ENCODE assay signal across 11 mouse cellular contexts in genomic region chr3:138783859-138784640, GRCm38 (mm10). TPM values are rescaled to one million over a fixed set of nuclear protein-coding genes. Genes with fewer than 3 reads are reported as not detected.
DNase-seq lines count a peak whose midpoint lies in the region; ATAC-seq and TF ChIP-seq lines count a peak whose summit lies in the region.
"Had no signal": no experiment of that assay in that cellular context is flagged by ENCODE, and none has a peak within 500 bp of the region (broad histone marks: within the 10 kb centered on the region; RNA-seq: fewer than 3 reads in every experiment).

No protein-coding gene starts in this region.

- ATAC-seq in lung, embryonic 14.5 days (ENCODE audit: insufficient read depth), result peak; percentile 16; the same call in 1 of the 2 replicates
- ATAC-seq in midbrain, embryonic 16.5 days, result peak; percentile 33
- ATAC-seq: intestine, postnatal 0 days had no signal

- peak; percentile 61 for DNase-seq in lung, embryonic 14.5 days
- DNase-seq in lung, adult 18-20 months, result no peak
- DNase-seq in cerebellum, adult 11 months, result peak; percentile 89
- peak; percentile 92 to 94 for DNase-seq in cerebellum, postnatal 25 days
- DNase-seq in kidney, postnatal 10 days, result no peak
- DNase-seq in kidney, postnatal 4 days, result no peak
- DNase-seq in kidney, adult 2 months, result no peak

- no peaks in the 10 kb centered on the region for H3K36me3 ChIP-seq in lung, embryonic 14.5 days (ENCODE audit: insufficient read depth)
- no peaks in the 10 kb centered on the region for H3K36me3 ChIP-seq in midbrain, embryonic 16.5 days (ENCODE audit: control insufficient read depth, insufficient read depth, low read length)
- no peaks in the 10 kb centered on the region for H3K36me3 ChIP-seq in kidney, adult 2 months (ENCODE audit: control insufficient read depth, insufficient read depth, low read length)
- H3K36me3 ChIP-seq: embryonic facial prominence, embryonic 13.5 days had no signal

- no peak overlapping the region for H3K4me3 ChIP-seq in lung, embryonic 14.5 days (ENCODE audit: low read depth, low read length)
- no peak overlapping the region for H3K4me3 ChIP-seq in midbrain, embryonic 16.5 days (ENCODE audit: low read depth, low read length)
- no peak overlapping the region for H3K4me3 ChIP-seq in kidney, adult 2 months (ENCODE audit: insufficient read depth, low read depth, low read length)
- H3K4me3 ChIP-seq: embryonic facial prominence, embryonic 13.5 days; megakaryocyte, embryonic 14.5 days had no signal

- no peak overlapping the region for H3K27ac ChIP-seq in lung, embryonic 14.5 days (ENCODE audit: low read depth)
- H3K27ac ChIP-seq in midbrain, embryonic 16.5 days (ENCODE audit: low read length), result no peak overlapping the region
- H3K27ac ChIP-seq in kidney, adult 2 months (ENCODE audit: insufficient read depth, low read depth, low read length), result no peak overlapping the region
- H3K27ac ChIP-seq: embryonic facial prominence, embryonic 13.5 days had no signal

- H3K4me1 ChIP-seq in lung, embryonic 14.5 days (ENCODE audit: insufficient read depth), result peaks cover 11% of the 10 kb centered on the region
- peaks cover 37% of the 10 kb centered on the region for H3K4me1 ChIP-seq in midbrain, embryonic 16.5 days (ENCODE audit: control insufficient read depth, insufficient read depth, low read length)
- no peaks in the 10 kb centered on the region for H3K4me1 ChIP-seq in kidney, adult 2 months (ENCODE audit: control insufficient read depth, insufficient read depth, low read length)
- H3K4me1 ChIP-seq: megakaryocyte, embryonic 14.5 days had no signal

- H3K9me3 ChIP-seq in lung, embryonic 14.5 days (ENCODE audit: low read depth, low read length), result no peaks in the 10 kb centered on the region
- no peaks in the 10 kb centered on the region for H3K9me3 ChIP-seq in midbrain, embryonic 16.5 days (replicated peaks; ENCODE audit: control insufficient read depth, low read length, poor library complexity, severe bottlenecking)
- H3K9me3 ChIP-seq: embryonic facial prominence, embryonic 13.5 days had no signal

- H3K9ac ChIP-seq in lung, embryonic 14.5 days, result no peak overlapping the region
- H3K9ac ChIP-seq in midbrain, embryonic 16.5 days (ENCODE audit: low read depth, low read length), result no peak overlapping the region
- H3K9ac ChIP-seq: embryonic facial prominence, embryonic 13.5 days had no signal

- no peak for TF ChIP-seq CTCF in lung, embryonic 14.5 days (IDR thresholded peaks at IDR 0.05; ENCODE audit: low read depth)
- no peak for TF ChIP-seq CTCF in kidney, adult 2 months (conservative IDR thresholded peaks at IDR 0.05; ENCODE audit: insufficient read depth, insufficient read length, low read depth, low read length)

- no peak overlapping the region for H3K4me2 ChIP-seq in lung, embryonic 14.5 days
- no peak overlapping the region for H3K4me2 ChIP-seq in midbrain, embryonic 16.5 days (ENCODE audit: low read length)
- H3K4me2 ChIP-seq: embryonic facial prominence, embryonic 13.5 days had no signal

- H3K27me3 ChIP-seq in lung, embryonic 14.5 days (ENCODE audit: insufficient read depth, low read length), result no peaks in the 10 kb centered on the region
- no peaks in the 10 kb centered on the region for H3K27me3 ChIP-seq in midbrain, embryonic 16.5 days (ENCODE audit: control insufficient read depth, insufficient read depth, low read depth, low read length)
- no peaks in the 10 kb centered on the region for H3K27me3 ChIP-seq in kidney, adult 2 months (replicated peaks; ENCODE audit: control insufficient read depth, insufficient read depth, low read length)
- H3K27me3 ChIP-seq: embryonic facial prominence, embryonic 13.5 days; megakaryocyte, embryonic 14.5 days had no signal

- 78% methylated on average over 19 of the region's 19 CpGs for WGBS in lung, embryonic 14.5 days
- WGBS in midbrain, embryonic 16.5 days, result 82% methylated on average over 19 of the region's 19 CpGs
- 81% methylated on average over 19 of the region's 19 CpGs for WGBS in kidney, adult 2 months

- TF ChIP-seq POLR2A in kidney, adult 2 months (IDR thresholded peaks at IDR 0.05; ENCODE audit: low read depth, low read length), result no peak

RNA-seq across cellular contexts. Expression of gene Tspan5, which starts 42.1 kb away (rescaled TPM):
- polyA plus RNA-seq in lung, embryonic 14.5 days (2014; fragmentation: Nextera tagmentation; extraction: Ambion mirVana), result 28.3 and 30.6 TPM in 2 replicates
- polyA plus RNA-seq in midbrain, embryonic 16.5 days (2015; fragmentation: Nextera tagmentation; extraction: Ambion mirVana), result 96.3 and 101 TPM in 2 replicates
- polyA plus RNA-seq in kidney, adult 2 months (2012; rRNA removed), result 19.8 and 23.8 TPM in 2 replicates

Comparison
In these comparisons a context has a peak if more than half of its experiments do, and no peak if none do; other contexts are left out.
1. DNase-seq: peak in lung, embryonic 14.5 days (single experiment), cerebellum, adult 11 months (single experiment) and cerebellum, postnatal 25 days (2 of 2); none in lung, adult 18-20 months (0 of 2), kidney, postnatal 10 days (single experiment), kidney, postnatal 4 days (0 of 2) and kidney, adult 2 months (single experiment).